Mouse (Mus musculus) heart, postnatal 36 days (tissue): Measurements from ENCODE around the gene Col11a2. TPM values are rescaled to one million over a fixed set of nuclear protein-coding genes. Genes with fewer than 3 reads are reported as not detected.

Experiments used
- DNase-seq, 2 experiments: peaks; one replicate each; pipeline ENCODE4 v3.0.0; 2021 to 2022
- intact Hi-C: fragments of 180-260 bp; cut with DNase I; formaldehyde crosslinking; loops from one replicate; pipeline ENCODE4 v1.15.1; 2025
- microRNA-seq, 2 experiments: library from miRNA; unstranded; fragments of <30 nt; microRNA quantifications; one replicate each; pipeline ENCODE4 v1.2.0; 2021; ENCODE audit warnings: borderline number of aligned reads in 2 of 2
- total RNA-seq, 2 experiments: library from RNA; stranded (reverse); gene quantifications; 2 replicates each; pipeline ENCODE4 v1.2.3; 2021

Col11a2 gene
- total RNA-seq, 2 experiments from 2014 or later = 0.98 to 1.9 TPM

- DNase-seq = no peak
- intact Hi-C loops = no loop called here
Observed at GRCm38 (mm10) chr17:34097272-34097671, 58.0 kb downstream of the Col11a2 start.

- no peak for DNase-seq
- intact Hi-C loops = no loop called here
Observed at GRCm38 (mm10) chr17:34098709-34099479, 59.7 kb downstream of the Col11a2 start.

GRCm38 (mm10) chr17:34099531-34099930 lies 60.3 kb downstream of the Col11a2 start:
- intact Hi-C loops = no loop called here
- no peak for DNase-seq

GRCm38 (mm10) chr17:34101185-34101584 lies 61.9 kb downstream of the Col11a2 start:
- DNase-seq = no peak
- intact Hi-C loops = loop anchor here (1.0 to 5.0 kb wide), 3 partner anchors 34 to 136 kb away; partner anchors contain the start of gene H2-Ob

GRCm38 (mm10) chr17:34101604-34102032 lies 62.4 kb downstream of the Col11a2 start:
- intact Hi-C loops = loop anchor here (1.0 to 5.0 kb wide), 3 partner anchors 34 to 136 kb away; partner anchors contain the start of gene H2-Ob
- DNase-seq = peak; percentile 92 to 97

GRCm38 (mm10) chr17:34102831-34103230 lies 63.6 kb downstream of the Col11a2 start:
- intact Hi-C loops = loop anchor here (5.0 kb wide), 1 partner anchor 134 kb away; the partner anchor contains the start of gene H2-Ob
- no peak for DNase-seq

- DNase-seq = no peak
- intact Hi-C loops = loop anchor here (5.0 kb wide), 2 partner anchors 42 to 132 kb away; partner anchors contain the start of gene H2-Ob
Observed at GRCm38 (mm10) chr17:34104804-34105203, 65.6 kb downstream of the Col11a2 start.

- intact Hi-C loops = loop anchor here (5.0 kb wide), 1 partner anchor 41 kb away; no protein-coding TSS in a partner anchor
- DNase-seq = no peak
Observed at GRCm38 (mm10) chr17:34106555-34106954, 67.3 kb downstream of the Col11a2 start.

- DNase-seq = no peak
- intact Hi-C loops = loop anchor here (5.0 kb wide), 1 partner anchor 40 kb away; no protein-coding TSS in a partner anchor
Observed at GRCm38 (mm10) chr17:34107109-34107867, 68.1 kb downstream of the Col11a2 start.

- no peak for DNase-seq
- intact Hi-C loops = loop anchor here (5.0 kb wide), 1 partner anchor 39 kb away; no protein-coding TSS in a partner anchor
Observed at GRCm38 (mm10) chr17:34108460-34108859, 69.2 kb downstream of the Col11a2 start.

GRCm38 (mm10) chr17:34109038-34109805 lies 70.0 kb downstream of the Col11a2 start:
- intact Hi-C loops = loop anchor here (5.0 kb wide), 1 partner anchor 38 kb away; no protein-coding TSS in a partner anchor
- DNase-seq = no peak

- intact Hi-C loops = loop anchor here (5.0 kb wide), 1 partner anchor 38 kb away; no protein-coding TSS in a partner anchor
- no peak for DNase-seq
Observed at GRCm38 (mm10) chr17:34109806-34110195, 70.6 kb downstream of the Col11a2 start.

GRCm38 (mm10) chr17:34110309-34110708 lies 71.1 kb downstream of the Col11a2 start:
- no peak for DNase-seq
- intact Hi-C loops = no loop called here

GRCm38 (mm10) chr17:34114114-34114513 lies 74.9 kb downstream of the Col11a2 start:
- DNase-seq = no peak
- intact Hi-C loops = no loop called here

Small RNA genes within 50 kb of the gene (microRNA-seq; reads per million reads assigned to microRNA genes)
- gene Mir219a-1 (0 reads per million in 2 experiments), gene Mir219c (0 reads per million in 2 experiments)

Other genes with a start within 250 kb of the Col11a2 start
- gene Kank3, start 228.9 kb upstream of the Col11a2 start, total RNA-seq = 10 to 100 TPM; 55.7 to 81.7 TPM
- gene Rps28, start 214.9 kb upstream of the Col11a2 start, total RNA-seq = 100 to 1,000 TPM; 764 to 784 TPM
- 100 to 1,000 TPM; 648 to 672 TPM for gene Ndufa7, start 214.9 kb upstream of the Col11a2 start, total RNA-seq
- 10 to 100 TPM; 28.6 to 34.6 TPM for gene Cd320, start 196.3 kb upstream of the Col11a2 start, total RNA-seq
- not detected for gene Gm7029, start 165.6 kb upstream of the Col11a2 start, total RNA-seq
- gene Kifc1, start 148.8 kb upstream of the Col11a2 start, total RNA-seq = 1 to 10 TPM in 1 of 2 experiments, under 1 TPM in 1; 0.87 to 1.5 TPM
- gene Platr17, start 134.3 kb upstream of the Col11a2 start, total RNA-seq = not detected
- 10 to 100 TPM; 15.7 to 18.0 TPM for gene Daxx, start 130.0 kb upstream of the Col11a2 start, total RNA-seq
- gene Tapbp, start 123.5 kb upstream of the Col11a2 start, total RNA-seq = 100 to 1,000 TPM; 103 to 112 TPM
- 10 to 100 TPM; 20.1 to 20.6 TPM for gene Zbtb22, start 123.5 kb upstream of the Col11a2 start, total RNA-seq
- 10 to 100 TPM; 38.7 TPM for gene Rgl2, start 109.9 kb upstream of the Col11a2 start, total RNA-seq
- gene Pfdn6, start 99.1 kb upstream of the Col11a2 start, total RNA-seq = 10 to 100 TPM; 77.0 to 84.7 TPM
- gene Wdr46, start 98.8 kb upstream of the Col11a2 start, total RNA-seq = 10 to 100 TPM; 10.1 to 11.5 TPM
- 1 to 10 TPM; 2.7 to 2.9 TPM for gene B3galt4, start 87.9 kb upstream of the Col11a2 start, total RNA-seq
- 10 to 100 TPM; 38.8 to 41.4 TPM for gene Vps52, start 83.6 kb upstream of the Col11a2 start, total RNA-seq
- gene Rps18, start 83.4 kb upstream of the Col11a2 start, total RNA-seq = 100 to 1,000 TPM; 411 to 417 TPM
- gene H2-K1, start 39.1 kb upstream of the Col11a2 start, total RNA-seq = 100 to 1,000 TPM in 1 of 2 experiments, 10 to 100 TPM in 1; 79.0 to 116 TPM
- 10 to 100 TPM; 14.0 to 15.1 TPM for gene Ring1, start 14.8 kb upstream of the Col11a2 start, total RNA-seq
- 100 to 1,000 TPM; 107 to 121 TPM for gene H2-Ke6, start 11.4 kb upstream of the Col11a2 start, total RNA-seq
- gene Slc39a7, start 7.8 kb upstream of the Col11a2 start, total RNA-seq = 10 to 100 TPM; 56.9 to 60.7 TPM
- 10 to 100 TPM; 39.8 to 41.8 TPM for gene Rxrb, start 7.6 kb upstream of the Col11a2 start, total RNA-seq
- gene H2-Oa, start 52.9 kb downstream of the Col11a2 start, total RNA-seq = not detected
- 1 to 10 TPM; 4.0 to 6.5 TPM for gene H2-DMa, start 80.1 kb downstream of the Col11a2 start, total RNA-seq
- gene Brd2, start 83.2 kb downstream of the Col11a2 start, total RNA-seq = 10 to 100 TPM; 80.5 to 87.0 TPM
- 1 to 10 TPM; 1.3 to 1.7 TPM for gene H2-DMb2, start 103.9 kb downstream of the Col11a2 start, total RNA-seq
- gene H2-DMb1, start 113.6 kb downstream of the Col11a2 start, total RNA-seq = 1 to 10 TPM; 1.5 to 2.9 TPM
- gene Tap1, start 148.1 kb downstream of the Col11a2 start, total RNA-seq = 1 to 10 TPM; 4.1 to 7.0 TPM
- 10 to 100 TPM in 1 of 2 experiments, 1 to 10 TPM in 1; 7.5 to 10.6 TPM for gene Psmb9, start 148.3 kb downstream of the Col11a2 start, total RNA-seq
- gene Psmb8, start 158.3 kb downstream of the Col11a2 start, total RNA-seq = 10 to 100 TPM; 11.4 to 15.1 TPM
- gene Tap2, start 164.1 kb downstream of the Col11a2 start, total RNA-seq = 10 to 100 TPM; 23.6 to 24.6 TPM
- under 1 TPM; 0.83 to 0.84 TPM for gene H2-Ob, start 199.5 kb downstream of the Col11a2 start, total RNA-seq
- 10 to 100 TPM; 14.8 to 32.7 TPM for gene H2-Ab1, start 218.3 kb downstream of the Col11a2 start, total RNA-seq
- 10 to 100 TPM; 21.8 to 44.6 TPM for gene H2-Aa, start 248.4 kb downstream of the Col11a2 start, total RNA-seq